Mouse (Mus musculus): ENCODE data around the gene Lepr. TPM values are rescaled to one million over a fixed set of nuclear protein-coding genes. Genes with fewer than 3 reads are reported as not detected.
"Not testable (repeated sequence)": the region's sequence is repeated elsewhere in the genome, so short reads cannot be mapped to it uniquely, and the experiment has no call there.

Gene Lepr
- polyA plus RNA-seq, 1 experiment from 2014 or later = 2.1 TPM

DNA sequence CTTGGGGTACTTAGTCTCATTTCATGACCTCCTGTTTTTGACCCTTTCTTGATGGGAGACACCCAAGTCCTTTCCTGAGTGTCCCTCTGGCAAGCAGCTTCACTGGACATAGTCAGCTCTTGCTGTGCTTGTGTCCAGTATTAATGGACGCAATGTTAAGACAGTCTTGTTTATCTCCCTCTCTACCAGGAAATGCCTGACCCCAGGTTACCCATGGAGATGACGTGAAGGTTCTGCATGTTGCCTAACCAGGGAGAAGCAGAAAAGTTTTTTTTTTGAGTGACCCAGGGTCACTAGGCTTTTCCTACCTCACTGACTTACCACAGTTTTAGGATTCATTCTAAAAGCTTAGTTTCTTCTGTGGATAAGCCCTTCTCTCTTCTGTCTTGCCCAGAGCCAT is 24.8 kb downstream of the Lepr start:
- Histone ChIP-seq H3K4me1 (ENCODE audit: control insufficient read depth, insufficient read depth, low read length) (no peaks in the 10 kb centered on the region), H3K36me3 (ENCODE audit: control insufficient read depth, insufficient read depth, low read length) (no peaks in the 10 kb centered on the region), H3K9ac (ENCODE audit: low read length) (no peak overlapping the region), H3K9me3 (ENCODE audit: control insufficient read depth, low read length) (no peaks in the 10 kb centered on the region), H3K4me3 (ENCODE audit: low read depth, low read length) (no peak overlapping the region), H3K27me3 (ENCODE audit: control insufficient read depth, insufficient read depth, low read length) (no peaks in the 10 kb centered on the region), H3K27ac (replicated peaks; ENCODE audit: low read depth, low read length) (no peak overlapping the region), H3K4me2 (ENCODE audit: low read depth, severe bottlenecking) (no peak overlapping the region)
- no peak for DNase-seq (ENCODE audit: low spot score)
- 82% methylated on average over 2 of the region's 2 CpGs for WGBS
- no peak for ATAC-seq (ENCODE audit: insufficient number of reproducible peaks, low FRiP score, low TSS enrichment, low read depth)

GRCm38 (mm10) chr4:101745534-101745933 is 28.3 kb downstream of the Lepr start:
- 87% methylated on average over 4 of the region's 4 CpGs for WGBS
- DNase-seq (ENCODE audit: low spot score) = no peak
- H3K4me1 ChIP-seq (ENCODE audit: control insufficient read depth, insufficient read depth, low read length) = no peaks in the 10 kb centered on the region
- no peaks in the 10 kb centered on the region for H3K27me3 ChIP-seq (ENCODE audit: control insufficient read depth, insufficient read depth, low read length)
- no peaks in the 10 kb centered on the region for H3K9me3 ChIP-seq (ENCODE audit: control insufficient read depth, low read length)
- H3K9ac ChIP-seq (ENCODE audit: low read length) = no peak overlapping the region
- H3K4me3 ChIP-seq (ENCODE audit: low read depth, low read length) = no peak overlapping the region
- ATAC-seq (ENCODE audit: insufficient number of reproducible peaks, low FRiP score, low TSS enrichment, low read depth) = no peak
- H3K4me2 ChIP-seq (ENCODE audit: low read depth, severe bottlenecking) = no peak overlapping the region
- H3K27ac ChIP-seq (replicated peaks; ENCODE audit: low read depth, low read length) = no peak overlapping the region
- no peaks in the 10 kb centered on the region for H3K36me3 ChIP-seq (ENCODE audit: control insufficient read depth, insufficient read depth, low read length)

GRCm38 (mm10) chr4:101760490-101760889 is 43.3 kb downstream of the Lepr start:
- Histone ChIP-seq H3K27me3 (ENCODE audit: control insufficient read depth, insufficient read depth, low read length) (no peaks in the 10 kb centered on the region), H3K36me3 (ENCODE audit: control insufficient read depth, insufficient read depth, low read length) (no peaks in the 10 kb centered on the region), H3K9me3 (ENCODE audit: control insufficient read depth, low read length) (no peaks in the 10 kb centered on the region), H3K4me2 (ENCODE audit: low read depth, severe bottlenecking) (no peak overlapping the region), H3K4me1 (ENCODE audit: control insufficient read depth, insufficient read depth, low read length) (no peaks in the 10 kb centered on the region), H3K4me3 (ENCODE audit: low read depth, low read length) (no peak overlapping the region), H3K9ac (ENCODE audit: low read length) (no peak overlapping the region), H3K27ac (replicated peaks; ENCODE audit: low read depth, low read length) (no peak overlapping the region)
- WGBS = 93% methylated on average over 5 of the region's 5 CpGs
- DNase-seq (ENCODE audit: low spot score) = no peak
- no peak for ATAC-seq (ENCODE audit: insufficient number of reproducible peaks, low FRiP score, low TSS enrichment, low read depth)

- not testable (repeated sequence) for H3K9me3 ChIP-seq (ENCODE audit: control insufficient read depth, low read length); H3K4me1 ChIP-seq (ENCODE audit: control insufficient read depth, insufficient read depth, low read length); H3K36me3 ChIP-seq (ENCODE audit: control insufficient read depth, insufficient read depth, low read length); DNase-seq (ENCODE audit: low spot score); H3K4me2 ChIP-seq (ENCODE audit: low read depth, severe bottlenecking); H3K27me3 ChIP-seq (ENCODE audit: control insufficient read depth, insufficient read depth, low read length); H3K9ac ChIP-seq (ENCODE audit: low read length); ATAC-seq (ENCODE audit: insufficient number of reproducible peaks, low FRiP score, low TSS enrichment, low read depth); H3K27ac ChIP-seq (replicated peaks; ENCODE audit: low read depth, low read length); H3K4me3 ChIP-seq (ENCODE audit: low read depth, low read length)
- 95% methylated on average over 4 of the region's 4 CpGs for WGBS
Measured at GRCm38 (mm10) chr4:101843923-101844322, 126.7 kb downstream of the Lepr start, which contains the start of gene B020004J07Rik. Gene B020004J07Rik, minus strand, starts transcription at chr4:101844023.

GRCm38 (mm10) chr4:101850908-101851307 is 133.7 kb downstream of the Lepr start:
- Histone ChIP-seq H3K36me3 (ENCODE audit: control insufficient read depth, insufficient read depth, low read length) (no peaks in the 10 kb centered on the region), H3K27ac (replicated peaks; ENCODE audit: low read depth, low read length) (no peak overlapping the region), H3K9ac (ENCODE audit: low read length) (no peak overlapping the region), H3K4me3 (ENCODE audit: low read depth, low read length) (no peak overlapping the region), H3K4me1 (ENCODE audit: control insufficient read depth, insufficient read depth, low read length) (no peaks in the 10 kb centered on the region), H3K4me2 (ENCODE audit: low read depth, severe bottlenecking) (no peak overlapping the region), H3K9me3 (ENCODE audit: control insufficient read depth, low read length) (peaks cover 3% of the 10 kb centered on the region; the same call in 1 of the 2 replicates), H3K27me3 (ENCODE audit: control insufficient read depth, insufficient read depth, low read length) (no peaks in the 10 kb centered on the region)
- WGBS = 74% methylated on average over 2 of the region's 2 CpGs
- ATAC-seq (ENCODE audit: insufficient number of reproducible peaks, low FRiP score, low TSS enrichment, low read depth) (no peak), DNase-seq (ENCODE audit: low spot score) (no peak)

GRCm38 (mm10) chr4:101860873-101861272 is 143.7 kb downstream of the Lepr start:
- no peaks in the 10 kb centered on the region for H3K4me1 ChIP-seq (ENCODE audit: control insufficient read depth, insufficient read depth, low read length)
- no peaks in the 10 kb centered on the region for H3K27me3 ChIP-seq (ENCODE audit: control insufficient read depth, insufficient read depth, low read length)
- WGBS = 45% methylated on average over 6 of the region's 6 CpGs
- no peak overlapping the region for H3K27ac ChIP-seq (replicated peaks; ENCODE audit: low read depth, low read length)
- H3K9ac ChIP-seq (ENCODE audit: low read length) = no peak overlapping the region
- no peak overlapping the region for H3K4me2 ChIP-seq (ENCODE audit: low read depth, severe bottlenecking)
- ATAC-seq (ENCODE audit: insufficient number of reproducible peaks, low FRiP score, low TSS enrichment, low read depth) (peak; percentile 77; the same call in 1 of the 2 replicates), DNase-seq (ENCODE audit: low spot score) (peak; percentile 23)
- H3K4me3 ChIP-seq (ENCODE audit: low read depth, low read length) = no peak overlapping the region
- no peaks in the 10 kb centered on the region for H3K36me3 ChIP-seq (ENCODE audit: control insufficient read depth, insufficient read depth, low read length)
- H3K9me3 ChIP-seq (ENCODE audit: control insufficient read depth, low read length) = no peaks in the 10 kb centered on the region

GRCm38 (mm10) chr4:101862289-101862688 is 145.1 kb downstream of the Lepr start:
- no peak overlapping the region for H3K4me3 ChIP-seq (ENCODE audit: low read depth, low read length)
- DNase-seq (ENCODE audit: low spot score) (no peak), ATAC-seq (ENCODE audit: insufficient number of reproducible peaks, low FRiP score, low TSS enrichment, low read depth) (no peak)
- H3K36me3 ChIP-seq (ENCODE audit: control insufficient read depth, insufficient read depth, low read length) = no peaks in the 10 kb centered on the region
- H3K27ac ChIP-seq (replicated peaks; ENCODE audit: low read depth, low read length) = no peak overlapping the region
- H3K4me1 ChIP-seq (ENCODE audit: control insufficient read depth, insufficient read depth, low read length) = no peaks in the 10 kb centered on the region
- H3K27me3 ChIP-seq (ENCODE audit: control insufficient read depth, insufficient read depth, low read length) = no peaks in the 10 kb centered on the region
- WGBS = 89% methylated on average over 6 of the region's 6 CpGs
- H3K9ac ChIP-seq (ENCODE audit: low read length) = no peak overlapping the region
- H3K9me3 ChIP-seq (ENCODE audit: control insufficient read depth, low read length) = no peaks in the 10 kb centered on the region
- H3K4me2 ChIP-seq (ENCODE audit: low read depth, severe bottlenecking) = no peak overlapping the region

Other genes starting within 250 kb of the Lepr start
- gene Dnajc6, start 220.8 kb upstream of the Lepr start, polyA plus RNA-seq (2014; fragmentation: Nextera tagmentation; extraction: Ambion mirVana) = 0.67 and 0.89 TPM in 2 replicates
- 59.4 and 60.8 TPM in 2 replicates for gene Leprot, start 69.7 kb upstream of the Lepr start, polyA plus RNA-seq (2014; fragmentation: Nextera tagmentation; extraction: Ambion mirVana)
- not detected in 2 replicates for gene B020004J07Rik, start 126.6 kb downstream of the Lepr start, polyA plus RNA-seq (2014; fragmentation: Nextera tagmentation; extraction: Ambion mirVana)
- not detected in 2 replicates for gene C130073F10Rik, start 176.4 kb downstream of the Lepr start, polyA plus RNA-seq (2014; fragmentation: Nextera tagmentation; extraction: Ambion mirVana)
- gene Gm12800, start 191.7 kb downstream of the Lepr start, polyA plus RNA-seq (2014; fragmentation: Nextera tagmentation; extraction: Ambion mirVana) = not detected in 2 replicates
- gene Gm12794, start 223.0 kb downstream of the Lepr start, polyA plus RNA-seq (2014; fragmentation: Nextera tagmentation; extraction: Ambion mirVana) = not detected in 2 replicates